Mouse (Mus musculus): ENCODE data around the gene Zg16.
A peak's percentile ranks its signal among the peaks of the same experiment; 100 is the strongest.
"Not testable (repeated sequence)": the region's sequence is repeated elsewhere in the genome, so short reads cannot be mapped to it uniquely, and the experiment has no call there.

Zg16 gene

DNA sequence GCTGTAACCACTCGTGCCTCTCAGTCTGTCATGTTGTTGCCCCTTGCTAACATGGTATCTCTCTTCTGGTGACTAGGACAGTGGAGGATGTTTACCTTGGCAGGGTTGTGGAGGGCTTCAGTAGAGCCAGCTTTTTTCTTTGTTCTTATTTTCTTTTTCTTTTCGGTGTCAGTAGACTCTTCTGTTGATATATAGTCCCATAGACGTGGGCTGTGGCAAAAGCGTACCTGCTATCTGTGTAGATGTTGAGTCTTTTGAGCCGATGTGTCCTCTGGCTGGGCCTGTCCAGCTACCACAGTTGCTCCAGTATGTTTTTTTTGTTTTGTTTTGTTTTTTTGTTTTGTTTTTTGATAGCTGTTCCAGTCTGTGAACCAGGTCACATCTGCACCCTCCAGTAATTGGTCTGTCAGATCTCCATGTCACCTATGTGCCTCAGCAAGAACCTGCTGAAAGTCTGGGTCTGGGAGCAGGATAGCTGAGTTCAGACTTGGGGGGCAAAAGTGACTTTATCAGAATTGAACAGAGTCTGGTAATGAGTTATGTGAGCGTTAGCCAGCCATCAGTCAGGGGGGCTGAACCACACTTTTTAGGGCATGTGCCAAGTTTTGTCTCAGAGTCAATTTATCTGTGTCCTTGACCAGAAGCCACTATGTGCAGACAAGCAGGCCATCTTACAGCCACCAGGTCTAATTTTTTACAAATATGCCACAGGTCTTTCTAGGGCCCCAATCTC, at the start of gene Zg16:
Gene Zg16 (minus strand): TSS at position 51 of the 733 bp plus-strand sequence.
- not testable (repeated sequence) for DNase-seq (ENCODE audit: low spot score in 2 of 2)

- DNase-seq (ENCODE audit: low spot score in 2 of 2), result no peak
Measured at GRCm38 (mm10) chr7:127136181-127137071, 49.3 kb upstream of the Zg16 start.

DNA sequence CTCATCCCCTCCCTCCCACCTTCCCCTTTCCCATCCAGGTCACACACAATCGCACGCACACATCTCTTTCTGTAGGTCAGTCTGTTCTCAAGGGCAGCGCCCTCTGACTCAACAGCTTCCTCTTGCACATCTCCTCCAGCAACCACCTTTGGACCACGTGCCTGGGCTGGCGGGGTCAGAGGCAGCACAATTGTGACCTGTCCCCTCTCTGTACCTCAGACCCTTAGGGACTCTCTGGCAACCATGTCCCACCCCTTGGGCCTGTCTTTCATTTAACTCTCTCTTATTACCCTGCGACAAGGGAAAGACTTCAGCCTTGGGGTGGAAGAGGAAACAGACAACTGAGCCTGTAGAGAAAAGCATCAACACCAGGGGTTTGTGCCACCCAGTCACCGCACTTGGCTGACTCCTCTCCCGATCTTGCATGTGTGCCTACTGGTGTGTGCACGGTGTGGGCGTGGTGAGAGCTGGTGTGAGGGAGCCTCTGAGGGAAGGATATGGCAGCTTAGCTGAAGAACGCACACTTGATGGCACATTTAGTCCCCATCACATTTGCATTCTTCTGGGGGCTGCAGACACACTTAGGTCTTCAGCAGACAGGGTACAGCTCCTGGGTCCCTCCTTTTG, 47.8 kb upstream of the Zg16 start:
- no peak for DNase-seq (ENCODE audit: low spot score in 2 of 2)

DNA sequence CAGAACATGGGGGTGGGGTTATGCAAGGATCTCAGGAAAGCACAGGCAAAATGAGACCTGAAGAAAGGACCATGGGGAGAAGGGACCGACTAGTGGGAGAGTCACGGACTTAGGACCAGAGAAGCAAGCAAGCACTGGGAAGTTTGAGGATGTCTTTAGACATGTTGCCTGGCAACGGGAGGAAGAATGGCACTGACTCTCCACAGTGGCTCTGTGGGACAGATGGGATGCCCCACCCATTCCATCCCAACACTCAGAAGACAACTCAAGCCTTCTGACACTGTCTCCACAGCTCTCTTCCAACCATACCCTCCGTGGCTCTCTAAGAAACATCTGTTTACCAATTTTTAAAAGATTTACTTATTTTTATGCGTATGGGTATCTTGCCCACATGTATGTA, 46.0 kb upstream of the Zg16 start:
- no peak for DNase-seq (ENCODE audit: low spot score in 2 of 2)

DNA sequence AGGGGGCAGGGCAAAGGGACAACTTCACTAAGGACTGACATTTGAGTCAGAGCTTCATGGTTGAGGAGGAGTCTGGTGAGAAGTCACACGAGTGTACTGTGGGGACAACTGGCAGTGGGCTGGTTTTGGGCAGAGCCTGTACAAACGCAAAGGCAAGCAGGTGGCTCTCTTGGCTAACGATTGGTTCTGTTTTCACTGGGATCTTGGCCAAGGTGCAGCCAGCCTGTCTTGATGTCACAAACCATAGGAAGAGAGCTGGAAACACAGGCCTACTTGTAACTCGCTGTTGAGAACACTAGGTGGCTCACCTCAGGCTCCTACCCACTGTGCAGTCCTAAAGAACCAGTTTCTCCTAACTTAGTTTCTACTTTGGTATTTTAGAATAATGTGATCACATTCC, 42.5 kb upstream of the Zg16 start:
- peak in 1 of 2 experiments; percentile 45 for DNase-seq (ENCODE audit: low spot score in 2 of 2)

DNA sequence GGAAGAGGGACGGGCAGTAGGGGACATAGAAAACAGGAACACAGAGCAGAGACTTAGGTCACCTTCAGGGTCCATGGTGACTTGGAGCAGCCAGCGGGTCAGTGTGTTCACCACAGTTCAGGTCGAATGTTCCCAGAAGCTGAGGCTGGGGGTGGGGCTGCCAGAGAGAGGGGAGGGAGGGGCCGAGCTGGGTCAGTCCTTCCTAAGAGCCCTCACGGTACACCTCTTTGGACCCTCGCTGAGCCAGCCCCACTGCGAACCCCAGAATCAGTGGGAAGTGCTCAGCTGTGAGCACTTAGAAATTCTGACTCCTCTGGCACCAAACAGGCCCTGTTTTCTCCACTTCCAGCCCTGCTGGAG, 34.8 kb upstream of the Zg16 start, which contains the start of gene Qprt:
Gene Qprt (minus strand): TSS at position 316 of the 360 bp plus-strand sequence.
- no peak for DNase-seq (ENCODE audit: low spot score in 2 of 2)

GRCm38 (mm10) chr7:127121061-127121910, 34.2 kb upstream of the Zg16 start:
- DNase-seq (ENCODE audit: low spot score in 2 of 2), result no peak

DNA sequence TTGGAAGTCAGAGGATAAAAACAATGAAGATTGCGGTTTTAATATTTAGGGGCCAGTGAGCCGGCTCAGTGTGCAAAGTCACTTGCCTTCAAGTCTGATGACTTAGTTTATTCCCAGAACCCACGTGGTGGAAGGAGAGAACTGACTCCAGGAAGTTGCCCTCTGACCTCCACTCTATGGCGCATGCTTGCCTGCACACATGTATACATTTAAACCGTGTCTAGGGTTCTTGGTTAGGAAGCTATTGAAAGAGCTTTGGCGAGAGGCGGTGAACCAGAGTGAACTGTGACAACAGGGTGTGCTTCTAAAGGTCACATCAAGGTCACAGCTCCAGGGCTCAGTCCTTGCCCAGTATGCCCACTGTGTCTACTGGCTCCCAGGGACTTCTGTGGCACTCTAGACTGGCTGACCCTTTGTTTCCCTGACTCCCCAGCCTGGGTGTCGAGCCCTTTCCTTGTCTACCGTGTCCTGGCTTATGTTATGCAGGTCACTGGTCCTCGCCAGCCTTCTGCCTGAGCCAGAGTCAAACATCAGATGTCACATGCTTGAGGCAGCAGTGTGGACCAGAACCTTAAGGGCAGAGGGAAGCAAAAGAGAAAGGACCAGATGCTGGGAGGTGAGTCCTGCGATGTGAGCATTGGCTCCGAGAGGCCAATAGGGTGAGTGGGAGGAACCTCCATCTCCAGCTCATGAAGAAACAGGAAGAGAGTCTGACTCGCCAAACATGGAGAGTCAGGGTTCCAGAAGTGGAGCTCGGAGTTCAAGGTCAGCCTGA, 31.7 kb upstream of the Zg16 start:
- no peak for DNase-seq (ENCODE audit: low spot score in 2 of 2)

DNA sequence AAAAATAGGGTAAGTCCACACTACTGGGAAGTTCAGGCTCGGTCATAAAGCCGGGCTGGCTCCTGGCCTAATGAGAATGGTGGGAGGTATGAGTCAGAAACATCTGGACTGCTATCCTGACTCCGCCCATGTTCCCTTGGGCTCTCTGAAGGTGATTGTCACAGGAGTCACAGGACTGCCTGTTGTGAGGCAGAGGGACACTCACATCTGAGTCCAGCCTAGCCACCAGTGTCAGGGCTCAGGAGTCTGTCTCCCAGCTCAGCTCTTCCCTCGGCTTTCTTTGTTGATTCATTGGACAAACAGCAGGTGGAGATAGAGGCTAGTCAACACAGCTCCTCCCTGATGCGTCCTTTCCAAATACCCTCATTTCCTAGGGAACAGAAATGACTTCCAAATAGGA, 30.8 kb upstream of the Zg16 start:
- DNase-seq (ENCODE audit: low spot score in 2 of 2), result no peak

DNA sequence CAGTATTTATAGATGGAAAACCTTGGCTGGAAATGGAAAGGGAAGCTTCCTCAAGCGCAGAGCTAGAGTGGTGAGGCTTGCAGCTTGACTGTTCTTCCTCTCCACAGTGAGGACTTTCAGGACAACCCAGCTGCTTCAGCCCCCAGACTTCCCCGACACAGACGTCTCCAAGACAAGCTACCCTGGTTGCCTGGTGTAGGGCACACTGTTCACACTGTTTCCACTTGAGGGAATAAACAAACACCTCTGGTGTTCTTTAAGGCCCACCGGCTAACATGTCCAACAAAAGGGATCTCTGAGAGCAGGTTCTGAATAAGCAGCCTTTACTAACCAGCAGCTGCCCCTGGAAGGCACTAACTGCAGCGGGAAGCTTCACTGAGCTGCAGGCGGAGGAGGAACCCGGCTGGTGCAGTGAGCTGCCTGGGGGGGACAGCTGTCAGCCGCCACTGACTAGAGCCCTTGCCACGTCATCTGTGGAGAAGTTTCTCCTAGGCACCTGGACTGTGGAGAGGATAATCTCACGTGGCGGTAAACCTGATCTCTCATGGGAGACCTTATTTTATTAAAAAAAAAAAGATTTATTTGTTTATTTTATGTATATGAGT, 29.3 kb upstream of the Zg16 start:
- DNase-seq (ENCODE audit: low spot score in 2 of 2), result no peak

GRCm38 (mm10) chr7:127114920-127115319, 27.8 kb upstream of the Zg16 start:
- DNase-seq (ENCODE audit: low spot score in 2 of 2), result no peak

DNA sequence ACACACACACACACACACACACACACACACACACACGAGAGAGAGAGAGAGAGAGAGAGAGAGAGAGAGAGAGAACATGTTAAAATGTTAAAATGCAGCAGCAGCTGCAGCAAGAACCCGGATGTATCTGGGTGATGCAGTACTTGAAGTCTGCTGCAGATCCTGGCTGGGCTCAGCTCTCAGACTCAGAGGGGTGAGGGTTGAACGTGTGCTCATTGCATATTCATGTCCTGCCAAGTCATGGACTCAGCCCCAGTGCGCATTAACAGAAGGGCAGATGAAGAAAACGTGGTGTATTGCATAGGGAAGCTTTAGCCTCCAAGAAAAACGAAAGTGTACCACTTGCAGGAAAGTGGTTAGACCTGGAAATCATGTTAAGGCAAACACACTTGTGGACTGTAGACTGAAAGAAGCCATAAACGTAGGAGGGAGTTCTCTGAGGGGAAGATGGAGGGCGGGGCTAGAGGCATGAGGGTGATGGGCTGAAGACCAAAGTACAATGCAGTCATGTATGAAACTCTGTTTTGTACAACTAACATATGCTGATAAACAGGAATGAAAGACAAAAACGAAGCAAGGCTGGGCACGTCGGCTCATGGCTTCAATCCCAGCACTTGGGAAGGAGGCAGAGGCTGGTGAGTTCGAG, 26.6 kb upstream of the Zg16 start:
- no peak for DNase-seq (ENCODE audit: low spot score in 2 of 2)

GRCm38 (mm10) chr7:127112921-127113597, 25.9 kb upstream of the Zg16 start:
- no peak for DNase-seq (ENCODE audit: low spot score in 2 of 2)

- DNase-seq (ENCODE audit: low spot score in 2 of 2), result peak; percentile 34 to 44
Measured at GRCm38 (mm10) chr7:127112251-127112841, 25.2 kb upstream of the Zg16 start.

DNA sequence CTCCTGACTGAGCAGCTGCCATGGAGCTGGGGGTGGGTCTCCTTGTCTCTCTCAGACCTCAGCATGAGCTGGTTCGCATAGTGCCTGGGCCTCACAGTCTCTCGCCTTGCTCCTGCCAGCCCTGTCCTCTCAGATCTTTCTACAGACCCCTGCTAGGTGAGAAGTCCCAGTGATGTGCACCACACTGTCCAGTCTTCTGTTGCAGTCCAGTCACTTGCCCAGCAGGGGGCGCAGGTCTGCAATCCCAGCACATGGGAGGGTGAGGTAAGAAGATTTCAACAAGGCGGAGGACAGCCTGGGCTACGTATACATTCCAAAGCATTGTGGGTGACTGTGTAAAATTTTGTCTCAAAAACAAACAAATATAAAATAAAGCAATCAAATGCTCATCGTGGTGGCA, 24.3 kb upstream of the Zg16 start:
- no peak for DNase-seq (ENCODE audit: low spot score in 2 of 2)

GRCm38 (mm10) chr7:127110239-127111007, 23.3 kb upstream of the Zg16 start:
- DNase-seq (ENCODE audit: low spot score in 2 of 2), result peak; percentile 49 to 59

GRCm38 (mm10) chr7:127105551-127105950, 18.4 kb upstream of the Zg16 start:
- no peak for DNase-seq (ENCODE audit: low spot score in 2 of 2)
